ENCODE assay signal across 25 mouse cellular contexts in the genomic region with DNA sequence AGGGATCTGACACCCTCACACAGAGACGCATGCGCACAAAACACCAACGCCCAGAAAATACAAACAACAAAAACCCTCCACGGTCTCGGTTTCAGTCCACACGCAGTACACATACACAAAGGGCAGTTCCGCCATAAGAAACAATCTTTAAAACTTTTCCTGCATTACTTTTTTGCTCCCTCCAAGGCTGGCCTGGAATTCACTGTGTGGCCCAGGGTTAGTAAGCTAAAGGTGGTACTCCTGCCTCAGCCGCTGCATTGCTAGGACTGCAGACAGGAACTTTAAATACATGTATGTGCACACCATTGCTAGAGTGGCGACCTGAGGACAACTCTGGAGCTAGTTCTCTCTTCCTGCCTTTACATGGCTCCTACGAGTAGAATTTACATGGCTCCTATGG. TPM values are rescaled to one million over a fixed set of nuclear protein-coding genes. Genes with fewer than 3 reads are reported as not detected.
DNase-seq lines count a peak whose midpoint lies in the region; ATAC-seq lines count a peak whose summit lies in the region.
"Had no signal": no experiment of that assay in that cellular context is flagged by ENCODE, and none has a peak within 500 bp of the region (broad histone marks: within the 10 kb centered on the region; RNA-seq: fewer than 3 reads in every experiment).

No protein-coding gene starts in this region.

- 93% methylated on average over 10 of the region's 10 CpGs for WGBS in heart, embryonic 10.5 days
- WGBS in limb, embryonic 13.5 days: 95% methylated on average over 10 of the region's 10 CpGs
- 93% methylated on average over 10 of the region's 10 CpGs for WGBS in limb, embryonic 10.5 days
- WGBS in midbrain, embryonic 11.5 days: 96% methylated on average over 10 of the region's 10 CpGs
- WGBS in midbrain, embryonic 15.5 days: 92% methylated on average over 10 of the region's 10 CpGs

- ATAC-seq in limb, embryonic 13.5 days (ENCODE audit: low FRiP score, low read depth): no peak
- no peak for ATAC-seq in midbrain, embryonic 11.5 days (ENCODE audit: low FRiP score)
- ATAC-seq in midbrain, embryonic 15.5 days (replicated peaks): no peak
- ATAC-seq: activated CD4-positive, CD25-positive, alpha-beta regulatory T cell, adult 4 months; CD4-positive, CD25-positive, alpha-beta regulatory T cell, adult 4 months; Patski had no signal

- no peak overlapping the region for H3K9ac ChIP-seq in limb, embryonic 13.5 days
- no peak overlapping the region for H3K9ac ChIP-seq in midbrain, embryonic 11.5 days (ENCODE audit: low read length)
- H3K9ac ChIP-seq in midbrain, embryonic 15.5 days: no peak overlapping the region

- intact Hi-C loops in heart, postnatal 36 days (cut with DNase I): no loop called here

- peaks cover 87% of the 10 kb centered on the region for H3K36me3 ChIP-seq in heart, embryonic 10.5 days
- H3K36me3 ChIP-seq in limb, embryonic 13.5 days: peaks cover 83% of the 10 kb centered on the region
- peaks cover 94% of the 10 kb centered on the region for H3K36me3 ChIP-seq in limb, embryonic 10.5 days
- peaks cover 27% of the 10 kb centered on the region for H3K36me3 ChIP-seq in midbrain, embryonic 11.5 days (ENCODE audit: control insufficient read depth, insufficient read depth, low read length)
- peaks cover 42% of the 10 kb centered on the region for H3K36me3 ChIP-seq in midbrain, embryonic 15.5 days (replicated peaks)

- H3K27ac ChIP-seq in heart, embryonic 10.5 days: no peak overlapping the region
- 0 out of 2 replicates have a peak overlapping the region, but pooled peaks have one; percentile 28 for H3K27ac ChIP-seq in limb, embryonic 13.5 days
- no peak overlapping the region for H3K27ac ChIP-seq in limb, embryonic 10.5 days
- H3K27ac ChIP-seq in midbrain, embryonic 11.5 days (ENCODE audit: low read depth, low read length): no peak overlapping the region
- H3K27ac ChIP-seq in midbrain, embryonic 15.5 days: no peak overlapping the region

- H3K4me1 ChIP-seq in heart, embryonic 10.5 days: peaks cover 11% of the 10 kb centered on the region
- peaks cover 4% of the 10 kb centered on the region for H3K4me1 ChIP-seq in limb, embryonic 13.5 days
- H3K4me1 ChIP-seq in limb, embryonic 10.5 days: peaks cover 8% of the 10 kb centered on the region
- H3K4me1 ChIP-seq in midbrain, embryonic 11.5 days (ENCODE audit: control insufficient read depth, insufficient read depth, low read length): peaks cover 3% of the 10 kb centered on the region; the same call in 1 of the 2 replicates
- peaks cover 5% of the 10 kb centered on the region; the same call in 1 of the 2 replicates for H3K4me1 ChIP-seq in midbrain, embryonic 15.5 days

- H3K4me2 ChIP-seq in limb, embryonic 13.5 days (replicated peaks): no peak overlapping the region
- H3K4me2 ChIP-seq in midbrain, embryonic 11.5 days: no peak overlapping the region
- H3K4me2 ChIP-seq in midbrain, embryonic 15.5 days: no peak overlapping the region

- H3K4me3 ChIP-seq in heart, embryonic 10.5 days: no peak overlapping the region
- no peak overlapping the region for H3K4me3 ChIP-seq in limb, embryonic 13.5 days
- no peak overlapping the region for H3K4me3 ChIP-seq in limb, embryonic 10.5 days
- H3K4me3 ChIP-seq in midbrain, embryonic 11.5 days (ENCODE audit: low read depth, low read length): no peak overlapping the region
- H3K4me3 ChIP-seq in midbrain, embryonic 15.5 days: no peak overlapping the region

- peak; percentile 69 for DNase-seq in heart, adult 11 months
- DNase-seq in heart, adult 8-10 months (ENCODE audit: low spot score): no peak
- DNase-seq in heart, embryonic 10.5 days (ENCODE audit: low spot score): peak; percentile 50
- DNase-seq in heart, postnatal 36 days: no peak
- DNase-seq in limb, embryonic 10.5 days (ENCODE audit: low spot score): no peak
- DNase-seq in midbrain, embryonic 11.5 days (ENCODE audit: low spot score, missing footprints): peak; percentile 81
- DNase-seq: adrenal gland, adult 2 months; adrenal gland, adult 8-10 months; adrenal gland, postnatal 10 days; adrenal gland, postnatal 14 days; adrenal gland, postnatal 25 days; adrenal gland, postnatal 36 days; B cell, adult 2 months; cerebellum, adult 11 months; cerebellum, adult 11-12 months had no signal

- H3K27me3 ChIP-seq in heart, embryonic 10.5 days (ENCODE audit: insufficient read depth, poor library complexity, severe bottlenecking): no peaks in the 10 kb centered on the region
- H3K27me3 ChIP-seq in limb, embryonic 13.5 days: no peaks in the 10 kb centered on the region
- no peaks in the 10 kb centered on the region for H3K27me3 ChIP-seq in limb, embryonic 10.5 days (ENCODE audit: low read depth, poor library complexity, severe bottlenecking)
- no peaks in the 10 kb centered on the region; the same call in 1 of the 2 replicates for H3K27me3 ChIP-seq in midbrain, embryonic 11.5 days (ENCODE audit: control insufficient read depth, insufficient read depth, low read length)
- H3K27me3 ChIP-seq in midbrain, embryonic 15.5 days (replicated peaks): no peaks in the 10 kb centered on the region
- H3K27me3 ChIP-seq: CH12.LX, Patski had no signal

- H3K9me3 ChIP-seq in heart, embryonic 10.5 days: no peaks in the 10 kb centered on the region
- no peaks in the 10 kb centered on the region for H3K9me3 ChIP-seq in limb, embryonic 13.5 days
- H3K9me3 ChIP-seq in limb, embryonic 10.5 days (replicated peaks): no peaks in the 10 kb centered on the region
- H3K9me3 ChIP-seq in midbrain, embryonic 11.5 days (ENCODE audit: control insufficient read depth, low read length): no peaks in the 10 kb centered on the region
- no peaks in the 10 kb centered on the region for H3K9me3 ChIP-seq in midbrain, embryonic 15.5 days
- H3K9me3 ChIP-seq: G1E had no signal

RNA-seq across cellular contexts. Expression of a gene that starts 6.3 kb away (rescaled TPM):
- total RNA-seq in heart, adult 8-10 months (2022): 1 to 10 TPM in 2 of 4 experiments, under 1 TPM in 2; 0.62 to 2.3 (median 1.1) TPM
- 3.4 and 5.0 TPM in 2 replicates for polyA plus RNA-seq in heart, embryonic 10.5 days (2016; fragmentation: Nextera tagmentation; extraction: Ambion mirVana)
- total RNA-seq in heart, postnatal 36 days (2021): 1 to 10 TPM in 1 of 2 experiments, under 1 TPM in 1; 0.87 to 1.5 TPM
- polyA plus RNA-seq in limb, embryonic 13.5 days (2015; fragmentation: Nextera tagmentation; extraction: Ambion mirVana): 3.9 and 4.3 TPM in 2 replicates
- polyA plus RNA-seq in limb, embryonic 10.5 days (2016; fragmentation: Nextera tagmentation; extraction: Ambion mirVana): 5.6 and 5.9 TPM in 2 replicates
- polyA plus RNA-seq in midbrain, embryonic 11.5 days (2014; fragmentation: Nextera tagmentation; extraction: Ambion mirVana): 5.9 and 6.2 TPM in 2 replicates
- 7.6 and 8.0 TPM in 2 replicates for polyA plus RNA-seq in midbrain, embryonic 15.5 days (2015; fragmentation: Nextera tagmentation; extraction: Ambion mirVana)
- polyA plus RNA-seq: activated CD4-positive, CD25-positive, alpha-beta regulatory T cell, adult 4 months had no signal

RNA-seq across cellular contexts. Expression of a gene that starts 18.5 kb away (rescaled TPM):
- not detected for total RNA-seq in heart, adult 8-10 months (2022)
- not detected in 2 replicates for polyA plus RNA-seq in heart, embryonic 10.5 days (2016; fragmentation: Nextera tagmentation; extraction: Ambion mirVana)
- not detected for total RNA-seq in heart, postnatal 36 days (2021)
- polyA plus RNA-seq in limb, embryonic 13.5 days (2015; fragmentation: Nextera tagmentation; extraction: Ambion mirVana): not detected in 2 replicates
- not detected in 2 replicates for polyA plus RNA-seq in limb, embryonic 10.5 days (2016; fragmentation: Nextera tagmentation; extraction: Ambion mirVana)
- polyA plus RNA-seq in midbrain, embryonic 11.5 days (2014; fragmentation: Nextera tagmentation; extraction: Ambion mirVana): not detected in 2 replicates
- polyA plus RNA-seq in midbrain, embryonic 15.5 days (2015; fragmentation: Nextera tagmentation; extraction: Ambion mirVana): 0.13 TPM in 1 of 2 replicates, not detected in the other
- total RNA-seq: adrenal gland, adult 18-20 months; adrenal gland, adult 2 months; adrenal gland, adult 8-10 months; adrenal gland, postnatal 10 days; adrenal gland, postnatal 14 days; adrenal gland, postnatal 25 days; adrenal gland, postnatal 36 days; adrenal gland, postnatal 4 days; CH12.LX had no signal
- polyA plus RNA-seq: activated CD4-positive, CD25-positive, alpha-beta regulatory T cell, adult 4 months; adrenal gland, adult 2 months; C2C12; CD4-positive, CD25-positive, alpha-beta regulatory T cell, adult 4 months; G1E; Patski had no signal

RNA-seq across cellular contexts. Expression of a gene that starts 40.5 kb away (rescaled TPM):
- 10 to 100 TPM in 3 of 4 experiments, 1 to 10 TPM in 1; 9.4 to 13.7 (median 11.9) TPM for total RNA-seq in heart, adult 8-10 months (2022)
- polyA plus RNA-seq in heart, embryonic 10.5 days (2016; fragmentation: Nextera tagmentation; extraction: Ambion mirVana): 42.6 and 55.3 TPM in 2 replicates
- total RNA-seq in heart, postnatal 36 days (2021): 10 to 100 TPM; 15.2 to 17.5 TPM
- polyA plus RNA-seq in limb, embryonic 13.5 days (2015; fragmentation: Nextera tagmentation; extraction: Ambion mirVana): 62.5 and 64.4 TPM in 2 replicates
- polyA plus RNA-seq in limb, embryonic 10.5 days (2016; fragmentation: Nextera tagmentation; extraction: Ambion mirVana): 75.7 and 81.6 TPM in 2 replicates
- polyA plus RNA-seq in midbrain, embryonic 11.5 days (2014; fragmentation: Nextera tagmentation; extraction: Ambion mirVana): 45.7 and 48.9 TPM in 2 replicates
- 27.5 and 29.6 TPM in 2 replicates for polyA plus RNA-seq in midbrain, embryonic 15.5 days (2015; fragmentation: Nextera tagmentation; extraction: Ambion mirVana)

RNA-seq across cellular contexts. Expression of a gene that starts 40.5 kb away (rescaled TPM):
- 10 to 100 TPM in 2 of 4 experiments, 1 to 10 TPM in 2; 8.4 to 20.4 (median 13.6) TPM for total RNA-seq in heart, adult 8-10 months (2022)
- polyA plus RNA-seq in heart, embryonic 10.5 days (2016; fragmentation: Nextera tagmentation; extraction: Ambion mirVana): 33.0 and 35.1 TPM in 2 replicates
- total RNA-seq in heart, postnatal 36 days (2021): 10 to 100 TPM; 11.1 to 11.5 TPM
- polyA plus RNA-seq in limb, embryonic 13.5 days (2015; fragmentation: Nextera tagmentation; extraction: Ambion mirVana): 28.8 and 36.8 TPM in 2 replicates
- 53.9 and 55.4 TPM in 2 replicates for polyA plus RNA-seq in limb, embryonic 10.5 days (2016; fragmentation: Nextera tagmentation; extraction: Ambion mirVana)
- 47.7 and 48.3 TPM in 2 replicates for polyA plus RNA-seq in midbrain, embryonic 11.5 days (2014; fragmentation: Nextera tagmentation; extraction: Ambion mirVana)
- 25.8 and 26.6 TPM in 2 replicates for polyA plus RNA-seq in midbrain, embryonic 15.5 days (2015; fragmentation: Nextera tagmentation; extraction: Ambion mirVana)

RNA-seq across cellular contexts. Expression of a gene that starts 55.7 kb away (rescaled TPM):
- 10 to 100 TPM in 2 of 4 experiments, 1 to 10 TPM in 2; 9.4 to 12.1 (median 10.2) TPM for total RNA-seq in heart, adult 8-10 months (2022)
- polyA plus RNA-seq in heart, embryonic 10.5 days (2016; fragmentation: Nextera tagmentation; extraction: Ambion mirVana): 12.4 and 18.4 TPM in 2 replicates
- total RNA-seq in heart, postnatal 36 days (2021): 10 to 100 TPM in 1 of 2 experiments, 1 to 10 TPM in 1; 9.0 to 13.6 TPM
- 15.4 and 20.3 TPM in 2 replicates for polyA plus RNA-seq in limb, embryonic 13.5 days (2015; fragmentation: Nextera tagmentation; extraction: Ambion mirVana)
- 15.9 and 26.5 TPM in 2 replicates for polyA plus RNA-seq in limb, embryonic 10.5 days (2016; fragmentation: Nextera tagmentation; extraction: Ambion mirVana)
- polyA plus RNA-seq in midbrain, embryonic 11.5 days (2014; fragmentation: Nextera tagmentation; extraction: Ambion mirVana): 19.1 and 19.6 TPM in 2 replicates
- polyA plus RNA-seq in midbrain, embryonic 15.5 days (2015; fragmentation: Nextera tagmentation; extraction: Ambion mirVana): 15.6 and 20.9 TPM in 2 replicates

Comparison
In these comparisons a context has a peak if more than half of its experiments do, and no peak if none do; other contexts are left out.
1. DNase-seq: peak in heart, adult 11 months (single experiment), heart, embryonic 10.5 days (single experiment) and midbrain, embryonic 11.5 days (single experiment); none in heart, adult 8-10 months (single experiment), heart, postnatal 36 days (0 of 2) and limb, embryonic 10.5 days (single experiment).